Mouse (Mus musculus): ENCODE measurements around the gene Bsdc1. TPM values are rescaled to one million over a fixed set of nuclear protein-coding genes. Genes with fewer than 3 reads are reported as not detected.
A peak's percentile ranks its signal among the peaks of the same experiment; 100 is the strongest.

Gene Bsdc1
- 18.9 and 28.4 TPM in 2 replicates for polyA plus RNA-seq (2012; rRNA removed)

DNA sequence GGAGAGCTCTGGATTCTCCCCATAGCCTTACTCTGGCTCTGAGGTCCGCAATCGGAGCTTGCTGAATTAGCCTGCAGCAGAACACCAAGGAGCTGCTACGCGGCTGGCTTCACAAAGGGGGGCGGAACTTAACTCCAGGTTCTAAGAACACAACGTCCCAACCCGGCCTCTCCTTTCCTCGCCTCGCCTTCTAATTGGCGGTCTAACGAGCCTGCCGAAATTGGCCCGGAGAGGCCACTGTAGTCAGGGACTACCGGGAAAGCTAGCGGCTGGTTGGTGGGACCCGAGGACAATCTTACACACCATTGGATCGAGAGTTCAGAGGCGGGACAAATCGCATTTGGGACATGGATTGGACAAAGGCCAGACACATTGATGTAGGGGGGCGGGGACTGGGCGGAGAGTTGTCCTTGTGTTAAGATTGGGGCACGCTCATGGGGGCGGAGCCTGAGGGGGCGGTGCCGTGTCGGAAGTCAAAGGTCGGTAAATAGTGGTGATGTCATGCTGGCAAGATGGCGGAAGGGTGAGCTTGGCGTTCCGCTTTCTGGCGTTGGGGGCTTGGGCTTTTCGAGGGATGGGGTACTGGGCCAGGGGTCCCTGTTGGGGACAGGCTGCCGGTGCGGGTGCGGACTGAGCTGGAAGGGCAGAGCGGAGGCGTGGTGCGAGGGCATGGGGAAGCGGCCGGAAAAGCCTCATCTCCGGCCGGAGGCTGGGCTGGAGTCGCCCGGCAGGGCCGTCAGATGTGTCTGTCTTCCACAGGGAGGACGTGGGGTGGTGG is at the start of gene Bsdc1:
Bsdc1 (plus strand) TSS at position 399 of the 778 bp plus-strand sequence.
- WGBS, result under 1% methylated on average over 46 of the region's 46 CpGs
- Histone ChIP-seq H3K4me3 (replicated peaks; ENCODE audit: extremely low read depth, low read depth, low read length) (peak within 1 kb of the TSS; percentile 79), H3K4me1 (ENCODE audit: control insufficient read depth, insufficient read depth, low read length) (peaks cover 9% of the 10 kb centered on the region)
- peak; percentile 100 for DNase-seq
- TF ChIP-seq CTCF (IDR thresholded peaks at IDR 0.05; ENCODE audit: insufficient read depth, low read length) (no peak), POLR2A (IDR thresholded peaks at IDR 0.05; ENCODE audit: borderline replicate concordance, extremely low read depth, low read depth, low read length) (peak; percentile 97; the same call in 1 of the 2 replicates)

DNA sequence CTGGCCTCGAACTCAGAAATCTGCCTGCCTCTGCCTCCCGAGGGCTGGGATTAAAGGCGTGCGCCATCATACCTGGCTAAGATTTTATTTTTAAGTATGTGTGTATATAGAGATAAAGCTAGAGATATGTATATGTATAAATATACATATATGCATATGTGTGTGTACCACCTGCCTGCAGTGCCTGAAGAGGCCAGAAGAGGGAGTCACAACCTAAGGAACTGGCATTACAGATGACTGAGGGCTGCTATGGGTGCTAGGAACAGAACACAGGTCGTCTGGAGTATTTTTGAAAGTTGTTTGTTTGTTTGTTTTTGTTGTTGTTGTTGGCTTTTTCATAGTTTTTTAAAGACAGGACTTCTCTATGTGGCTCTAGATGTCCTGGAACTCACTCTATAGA is 45.5 kb upstream of the Bsdc1 start:
- Histone ChIP-seq H3K4me3 (replicated peaks; ENCODE audit: extremely low read depth, low read depth, low read length) (no peak overlapping the region), H3K4me1 (ENCODE audit: control insufficient read depth, insufficient read depth, low read length) (no peaks in the 10 kb centered on the region)
- no peak for DNase-seq
- 94% methylated on average over 5 of the region's 5 CpGs for WGBS
- TF ChIP-seq CTCF (IDR thresholded peaks at IDR 0.05; ENCODE audit: insufficient read depth, low read length) (no peak), POLR2A (IDR thresholded peaks at IDR 0.05; ENCODE audit: borderline replicate concordance, extremely low read depth, low read depth, low read length) (no peak)

DNA sequence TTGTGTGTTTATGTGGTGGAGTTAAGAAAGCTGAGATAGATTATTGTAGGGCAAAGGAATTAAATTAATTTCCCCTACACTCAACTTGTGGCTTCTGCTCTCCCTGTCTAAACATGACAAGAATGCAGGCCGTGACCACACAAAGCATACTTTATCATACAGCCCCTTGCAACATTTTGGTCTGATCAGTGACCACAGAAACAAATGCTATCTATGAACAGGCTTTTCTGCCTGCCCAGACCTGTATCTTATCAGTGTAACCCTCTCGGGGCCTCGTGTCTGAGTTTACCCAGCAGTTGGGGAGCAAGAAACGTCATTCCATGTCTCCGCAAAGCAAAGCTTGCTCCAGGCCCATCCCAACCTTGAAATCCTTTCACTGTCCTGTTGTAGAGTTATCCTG is 44.9 kb upstream of the Bsdc1 start:
- no peak for DNase-seq
- 47% methylated on average over 5 of the region's 5 CpGs for WGBS
- Histone ChIP-seq H3K4me3 (replicated peaks; ENCODE audit: extremely low read depth, low read depth, low read length) (no peak overlapping the region), H3K4me1 (ENCODE audit: control insufficient read depth, insufficient read depth, low read length) (no peaks in the 10 kb centered on the region)
- no peak for TF ChIP-seq CTCF (IDR thresholded peaks at IDR 0.05; ENCODE audit: insufficient read depth, low read length)
- no peak for TF ChIP-seq POLR2A (IDR thresholded peaks at IDR 0.05; ENCODE audit: borderline replicate concordance, extremely low read depth, low read depth, low read length)

DNA sequence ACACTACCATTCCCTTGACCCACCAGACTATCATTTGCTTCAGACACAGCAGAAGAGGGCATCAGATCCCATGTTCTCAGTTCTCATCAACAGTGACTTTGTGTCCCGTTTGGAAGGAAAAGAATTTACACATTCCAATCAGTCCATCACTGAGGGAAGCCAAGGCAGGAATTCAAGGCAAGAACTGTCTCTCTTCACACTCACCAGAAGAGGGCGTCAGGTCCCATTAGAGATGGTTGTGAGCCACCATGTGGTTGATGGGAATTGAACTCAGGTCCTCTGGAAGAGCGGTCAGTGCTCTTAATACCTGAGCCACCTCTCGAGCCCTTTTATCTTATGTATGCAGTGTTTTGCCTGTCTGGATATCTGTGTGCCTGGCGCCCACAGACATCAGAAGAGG is 43.1 kb upstream of the Bsdc1 start:
- H3K4me3 ChIP-seq (replicated peaks; ENCODE audit: extremely low read depth, low read depth, low read length), result no peak overlapping the region
- WGBS, result 72% methylated on average over 5 of the region's 5 CpGs
- no peak for TF ChIP-seq CTCF (IDR thresholded peaks at IDR 0.05; ENCODE audit: insufficient read depth, low read length)
- H3K4me1 ChIP-seq (ENCODE audit: control insufficient read depth, insufficient read depth, low read length), result no peaks in the 10 kb centered on the region
- DNase-seq, result no peak

DNA sequence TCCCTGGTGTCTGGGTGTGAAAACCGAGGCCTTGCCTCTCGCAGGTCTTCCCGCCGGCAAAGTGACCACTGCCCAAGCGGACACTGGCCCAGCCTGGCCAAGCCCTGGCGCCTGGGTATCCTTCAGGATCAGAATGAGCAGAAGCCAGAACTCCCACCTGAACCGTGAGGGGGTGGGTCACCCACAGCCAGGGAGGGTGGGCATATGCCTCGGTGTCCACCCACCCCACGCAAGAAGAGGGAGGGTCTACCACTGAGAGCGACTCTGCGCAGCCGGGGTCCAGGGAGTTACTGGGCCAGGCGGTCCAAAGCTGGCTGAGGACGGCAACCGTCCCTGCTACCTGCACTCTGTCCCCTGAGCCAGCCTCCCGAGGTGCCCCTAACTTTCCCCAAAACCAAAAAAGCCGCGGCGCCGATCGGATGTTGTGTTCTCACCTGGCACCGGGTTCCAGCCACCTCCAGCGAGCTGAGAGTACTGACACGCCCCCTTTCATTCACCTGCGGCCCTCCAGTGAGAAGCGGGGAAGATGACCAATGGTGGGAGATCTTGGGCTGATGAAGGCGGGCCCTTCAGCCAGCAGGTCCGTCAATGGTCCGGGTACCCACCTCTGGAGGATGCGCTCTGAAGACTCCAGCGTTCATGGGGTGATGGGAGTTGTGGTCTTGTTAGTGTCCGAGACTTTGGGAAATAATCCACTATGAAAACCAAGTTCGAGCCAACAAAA is 20.9 kb upstream of the Bsdc1 start, which contains the start of gene Zbtb8b:
Zbtb8b (minus strand) TSS at position 514 of the 724 bp plus-strand sequence.
- H3K4me3 ChIP-seq (replicated peaks; ENCODE audit: extremely low read depth, low read depth, low read length), result peak within 1 kb of the TSS; percentile 38
- H3K4me1 ChIP-seq (ENCODE audit: control insufficient read depth, insufficient read depth, low read length), result peaks cover 2% of the 10 kb centered on the region; the same call in 1 of the 2 replicates
- 6% methylated on average over 33 of the region's 33 CpGs for WGBS
- no peak for TF ChIP-seq POLR2A (IDR thresholded peaks at IDR 0.05; ENCODE audit: borderline replicate concordance, extremely low read depth, low read depth, low read length)
- no peak for TF ChIP-seq CTCF (IDR thresholded peaks at IDR 0.05; ENCODE audit: insufficient read depth, low read length)
- DNase-seq, result peak; percentile 63

DNA sequence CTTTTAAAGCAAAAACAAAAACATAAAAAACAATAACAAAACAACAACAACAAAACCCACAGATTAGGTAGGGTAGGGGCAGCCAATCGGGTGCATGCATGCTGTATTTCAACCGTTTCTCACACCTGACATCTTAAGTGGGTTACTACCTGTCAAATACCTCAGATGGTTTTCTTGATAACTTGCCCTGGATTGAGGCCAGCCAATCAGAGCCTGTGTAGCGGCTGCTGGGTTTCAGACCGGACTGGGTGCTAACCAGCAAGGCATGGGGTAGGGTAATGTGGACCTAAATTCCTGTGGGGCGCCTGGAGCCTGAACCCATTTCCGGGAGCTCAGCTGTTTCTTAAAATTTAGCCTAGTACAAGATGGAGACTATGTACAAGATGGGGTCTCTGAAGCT is 20.2 kb upstream of the Bsdc1 start:
- H3K4me1 ChIP-seq (ENCODE audit: control insufficient read depth, insufficient read depth, low read length), result peaks cover 2% of the 10 kb centered on the region; the same call in 1 of the 2 replicates
- WGBS, result 31% methylated on average over 6 of the region's 6 CpGs
- TF ChIP-seq CTCF (IDR thresholded peaks at IDR 0.05; ENCODE audit: insufficient read depth, low read length) (no peak), POLR2A (IDR thresholded peaks at IDR 0.05; ENCODE audit: borderline replicate concordance, extremely low read depth, low read depth, low read length) (no peak)
- no peak for DNase-seq
- no peak overlapping the region for H3K4me3 ChIP-seq (replicated peaks; ENCODE audit: extremely low read depth, low read depth, low read length)

DNA sequence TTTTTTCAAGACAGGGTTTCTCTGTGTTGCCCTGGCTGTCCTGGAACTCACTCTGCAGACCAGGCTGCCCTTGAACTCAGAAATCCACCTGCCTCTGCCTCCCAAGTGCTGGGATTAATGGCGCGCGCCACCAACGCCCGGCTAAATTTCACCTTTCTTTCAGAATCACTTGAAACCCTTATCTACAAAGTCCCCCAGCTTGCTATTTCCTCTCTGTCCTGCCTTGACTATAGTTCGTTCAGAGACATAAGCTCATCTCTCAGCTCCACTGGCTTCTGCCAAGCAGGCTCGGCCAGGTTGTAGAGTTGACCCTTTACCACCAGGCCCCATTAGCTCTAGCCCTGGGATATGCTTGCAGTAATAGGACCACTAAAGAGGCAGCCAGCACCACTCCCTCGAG is 14.0 kb upstream of the Bsdc1 start:
- WGBS, result 67% methylated on average over 8 of the region's 8 CpGs
- Histone ChIP-seq H3K4me1 (ENCODE audit: control insufficient read depth, insufficient read depth, low read length) (no peaks in the 10 kb centered on the region), H3K4me3 (replicated peaks; ENCODE audit: extremely low read depth, low read depth, low read length) (no peak overlapping the region)
- DNase-seq, result no peak
- TF ChIP-seq CTCF (IDR thresholded peaks at IDR 0.05; ENCODE audit: insufficient read depth, low read length) (no peak), POLR2A (IDR thresholded peaks at IDR 0.05; ENCODE audit: borderline replicate concordance, extremely low read depth, low read depth, low read length) (no peak)

DNA sequence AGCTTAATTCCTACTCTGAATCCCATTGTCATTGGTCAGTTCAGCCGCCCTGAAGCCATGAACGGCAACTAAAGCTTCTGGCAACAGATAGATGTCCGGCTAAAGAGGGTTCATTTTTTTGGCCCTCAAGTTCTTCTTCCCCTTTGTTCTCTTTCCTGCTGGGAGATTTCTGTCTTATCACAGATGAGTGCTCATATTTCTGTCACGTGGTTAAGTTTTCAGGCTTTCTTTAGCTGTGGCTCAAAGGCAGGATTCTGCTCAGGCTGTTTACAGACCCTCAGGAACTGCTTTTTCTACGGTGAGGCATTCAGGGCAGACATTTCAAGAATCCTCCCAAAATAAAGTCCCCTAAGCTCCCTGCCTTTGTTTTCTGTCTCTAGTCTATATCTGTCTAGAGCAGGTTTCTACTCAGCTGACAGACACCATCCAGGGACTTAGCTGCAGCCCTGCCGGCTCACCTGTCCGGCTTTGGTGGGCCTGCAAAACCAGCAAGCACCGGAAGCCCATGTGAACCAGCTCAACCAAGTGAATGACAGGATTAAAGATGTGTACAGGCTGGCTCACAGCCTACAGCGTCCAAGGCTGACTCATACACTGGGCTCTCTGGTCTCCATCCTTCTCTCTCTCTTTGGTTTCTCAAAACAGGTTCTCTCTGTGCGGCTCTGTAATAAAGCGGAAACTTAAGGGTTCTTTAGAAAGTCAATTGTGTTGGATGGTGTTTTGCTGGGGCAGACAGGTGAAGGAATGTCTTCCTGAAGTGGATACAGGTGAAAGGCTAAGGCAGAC is 13.4 kb upstream of the Bsdc1 start:
- no peaks in the 10 kb centered on the region for H3K4me1 ChIP-seq (ENCODE audit: control insufficient read depth, insufficient read depth, low read length)
- WGBS, result 64% methylated on average over 11 of the region's 11 CpGs
- TF ChIP-seq CTCF (IDR thresholded peaks at IDR 0.05; ENCODE audit: insufficient read depth, low read length) (no peak), POLR2A (IDR thresholded peaks at IDR 0.05; ENCODE audit: borderline replicate concordance, extremely low read depth, low read depth, low read length) (no peak)
- H3K4me3 ChIP-seq (replicated peaks; ENCODE audit: extremely low read depth, low read depth, low read length), result no peak overlapping the region
- no peak for DNase-seq

DNA sequence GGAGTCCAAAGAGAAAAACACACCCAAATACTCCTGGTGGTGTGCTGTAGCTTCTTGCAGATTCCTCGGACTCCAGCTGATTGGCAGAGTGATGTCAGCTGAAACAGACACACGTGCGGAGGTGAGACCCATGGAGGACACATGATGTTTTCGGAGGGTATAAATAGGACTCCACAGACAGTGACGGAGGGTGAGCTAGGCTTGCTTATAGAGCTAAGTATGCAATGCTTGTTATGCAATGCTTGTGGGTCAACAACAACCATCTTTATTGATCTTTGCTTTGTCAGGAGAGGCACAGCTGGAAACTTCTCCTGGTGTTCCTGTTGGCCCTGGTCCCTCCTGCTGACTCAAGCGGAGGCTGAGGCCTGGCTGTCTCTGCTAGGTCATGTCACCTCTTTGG is 12.7 kb upstream of the Bsdc1 start:
- Histone ChIP-seq H3K4me1 (ENCODE audit: control insufficient read depth, insufficient read depth, low read length) (no peaks in the 10 kb centered on the region), H3K4me3 (replicated peaks; ENCODE audit: extremely low read depth, low read depth, low read length) (no peak overlapping the region)
- 76% methylated on average over 6 of the region's 6 CpGs for WGBS
- no peak for DNase-seq
- TF ChIP-seq CTCF (IDR thresholded peaks at IDR 0.05; ENCODE audit: insufficient read depth, low read length), result no peak
- TF ChIP-seq POLR2A (IDR thresholded peaks at IDR 0.05; ENCODE audit: borderline replicate concordance, extremely low read depth, low read depth, low read length), result no peak

Measured in lung, adult 2 months (tissue).